Mouse (Mus musculus): Measurements from ENCODE around the gene Gtf3c6. TPM values are rescaled to one million over a fixed set of nuclear protein-coding genes. Genes with fewer than 3 reads are reported as not detected.

Gene Gtf3c6
- total and polyA plus RNA-seq, 2 experiments from 2014 or later: 25.7 to 71.3 TPM

DNA sequence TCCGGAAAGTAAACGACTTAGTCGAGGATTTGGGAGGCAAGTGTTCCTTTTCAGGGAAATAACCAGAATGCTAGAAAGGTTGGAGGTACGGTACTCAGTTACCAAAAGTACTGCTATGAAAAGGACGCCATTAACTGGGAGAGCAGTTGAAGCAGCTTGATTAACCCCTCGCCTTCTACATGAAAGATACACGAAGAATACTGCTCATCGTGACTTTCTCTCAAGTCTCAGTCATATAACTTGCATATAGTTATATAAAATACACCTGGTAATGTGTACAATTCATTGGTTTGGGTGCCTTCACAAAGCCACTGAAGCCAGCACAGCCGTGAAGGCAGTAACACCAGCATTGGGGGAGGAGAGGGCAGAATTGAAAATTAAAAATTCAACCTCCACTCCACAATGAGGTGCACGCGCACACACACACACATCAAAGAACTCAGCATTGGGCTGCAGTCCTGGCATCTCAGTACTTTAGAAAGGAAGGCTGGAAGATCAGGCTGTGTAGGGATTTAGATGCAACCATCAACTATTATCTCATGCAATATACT is 10.7 kb downstream of the Gtf3c6 start:
- peak overlapping the region; percentile 60 for H3K27ac ChIP-seq (ENCODE audit: low read depth)
- H3K9me3 ChIP-seq (replicated peaks; ENCODE audit: control insufficient read depth, low read length): no peaks in the 10 kb centered on the region
- H3K4me3 ChIP-seq (ENCODE audit: low read depth, low read length): peak overlapping the region; percentile 78
- peaks cover 60% of the 10 kb centered on the region for H3K36me3 ChIP-seq (replicated peaks; ENCODE audit: control insufficient read depth, insufficient read depth, low read length)
- WGBS: 34% methylated on average over 11 of the region's 11 CpGs
- peak overlapping the region; percentile 65 for H3K9ac ChIP-seq (replicated peaks; ENCODE audit: low read depth, low read length)
- H3K27me3 ChIP-seq (ENCODE audit: control insufficient read depth, insufficient read depth, low read length): no peaks in the 10 kb centered on the region
- H3K4me1 ChIP-seq (ENCODE audit: control insufficient read depth, insufficient read depth): peaks cover 9% of the 10 kb centered on the region; the same call in 1 of the 2 replicates
- H3K4me2 ChIP-seq (ENCODE audit: low read depth, low read length): peak overlapping the region; percentile 91
- DNase-seq (ENCODE audit: low spot score): no peak
- peak; percentile 21; the same call in 1 of the 2 replicates for ATAC-seq (ENCODE audit: insufficient read depth, low read depth)
- TF ChIP-seq EP300 (IDR thresholded peaks at IDR 0.05; ENCODE audit: low read depth): no peak
- no peak for TF ChIP-seq CTCF (IDR thresholded peaks at IDR 0.05; ENCODE audit: low read depth)

DNA sequence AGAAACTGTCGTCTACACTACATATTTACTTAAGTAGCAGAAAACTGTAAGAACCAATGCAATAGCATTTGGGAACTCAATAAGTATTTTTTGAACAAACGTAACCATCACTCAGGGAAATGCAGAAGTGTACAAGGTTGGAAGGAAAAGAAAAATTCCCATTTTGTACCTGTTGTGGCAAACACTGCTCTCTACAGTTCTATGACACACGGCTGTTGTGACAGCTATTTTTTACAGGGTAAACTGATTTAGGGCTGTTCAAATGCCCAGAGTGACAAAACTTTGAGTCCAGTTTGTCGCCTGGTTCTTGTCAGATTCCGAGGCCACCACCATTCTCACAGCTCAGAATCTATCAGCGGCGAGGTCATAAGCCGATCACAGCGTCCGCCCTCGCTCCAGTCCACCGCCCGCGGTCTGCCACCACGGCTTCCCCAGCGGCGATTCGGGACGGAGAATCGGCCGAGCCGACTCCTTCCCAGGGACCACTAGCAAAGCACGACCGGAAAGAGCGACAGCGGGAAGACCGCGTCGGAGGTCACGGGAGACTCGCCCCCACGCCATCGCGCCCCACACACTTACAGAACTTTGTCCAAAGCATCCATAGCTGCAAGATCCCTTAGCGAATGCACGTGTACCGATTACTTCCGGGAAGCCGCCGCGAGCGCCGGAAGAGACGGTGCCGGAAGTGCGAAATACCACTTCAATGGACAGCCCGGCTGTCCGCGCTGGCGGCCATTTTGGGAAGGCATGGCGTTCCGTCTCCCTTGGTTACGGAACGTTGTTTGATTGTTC is 11.3 kb downstream of the Gtf3c6 start, which contains the start of gene Rpf2:
Gene Rpf2 (minus strand): TSS at position 663 of the 792 bp plus-strand sequence.
- H3K9me3 ChIP-seq (replicated peaks; ENCODE audit: control insufficient read depth, low read length): no peaks in the 10 kb centered on the region
- H3K4me3 ChIP-seq (ENCODE audit: low read depth, low read length): peak within 1 kb of the TSS; percentile 78
- peak within 1 kb of the TSS; percentile 60 for H3K27ac ChIP-seq (ENCODE audit: low read depth)
- ATAC-seq (ENCODE audit: insufficient read depth, low read depth): peak; percentile 95
- H3K36me3 ChIP-seq (replicated peaks; ENCODE audit: control insufficient read depth, insufficient read depth, low read length): peaks cover 57% of the 10 kb centered on the region
- peak; percentile 87 for DNase-seq (ENCODE audit: low spot score)
- under 1% methylated on average over 54 of the region's 54 CpGs for WGBS
- peaks cover 9% of the 10 kb centered on the region; the same call in 1 of the 2 replicates for H3K4me1 ChIP-seq (ENCODE audit: control insufficient read depth, insufficient read depth)
- H3K4me2 ChIP-seq (ENCODE audit: low read depth, low read length): peak within 1 kb of the TSS; percentile 91
- peak within 1 kb of the TSS; percentile 65 for H3K9ac ChIP-seq (replicated peaks; ENCODE audit: low read depth, low read length)
- H3K27me3 ChIP-seq (ENCODE audit: control insufficient read depth, insufficient read depth, low read length): no peaks in the 10 kb centered on the region
- TF ChIP-seq CTCF (IDR thresholded peaks at IDR 0.05; ENCODE audit: low read depth) (no peak), EP300 (IDR thresholded peaks at IDR 0.05; ENCODE audit: low read depth) (0 out of 2 replicates have a peak, but pooled peaks have one; percentile 24)

DNA sequence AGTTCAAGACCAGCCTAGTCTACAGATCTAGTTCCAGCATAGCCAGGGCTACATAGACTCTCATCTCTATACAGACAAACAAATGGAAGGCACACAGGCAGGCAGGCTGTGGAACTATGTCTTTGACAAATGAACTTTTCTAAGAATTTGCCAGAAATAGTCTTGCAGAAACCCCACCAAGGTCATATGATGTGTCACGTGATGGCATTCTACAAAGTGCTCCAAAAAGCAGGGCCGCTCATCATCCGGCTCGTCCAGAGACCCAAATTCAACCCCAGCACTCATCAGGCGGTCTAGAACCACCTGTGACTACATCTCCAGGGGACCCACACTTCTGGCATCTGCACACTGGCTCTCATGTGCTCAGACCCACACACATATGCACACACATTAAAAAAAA is 20.1 kb downstream of the Gtf3c6 start:
- no peak for TF ChIP-seq CTCF (IDR thresholded peaks at IDR 0.05; ENCODE audit: low read depth)
- TF ChIP-seq EP300 (IDR thresholded peaks at IDR 0.05; ENCODE audit: low read depth): no peak
- 92% methylated on average over 5 of the region's 5 CpGs for WGBS
- ATAC-seq (ENCODE audit: insufficient read depth, low read depth) (no peak), DNase-seq (ENCODE audit: low spot score) (no peak)
- Histone ChIP-seq H3K36me3 (replicated peaks; ENCODE audit: control insufficient read depth, insufficient read depth, low read length) (peaks cover 59% of the 10 kb centered on the region), H3K9me3 (replicated peaks; ENCODE audit: control insufficient read depth, low read length) (no peaks in the 10 kb centered on the region), H3K4me2 (ENCODE audit: low read depth, low read length) (no peak overlapping the region), H3K27me3 (ENCODE audit: control insufficient read depth, insufficient read depth, low read length) (no peaks in the 10 kb centered on the region), H3K4me1 (ENCODE audit: control insufficient read depth, insufficient read depth) (no peaks in the 10 kb centered on the region), H3K4me3 (ENCODE audit: low read depth, low read length) (no peak overlapping the region), H3K9ac (replicated peaks; ENCODE audit: low read depth, low read length) (no peak overlapping the region), H3K27ac (ENCODE audit: low read depth) (no peak overlapping the region)

DNA sequence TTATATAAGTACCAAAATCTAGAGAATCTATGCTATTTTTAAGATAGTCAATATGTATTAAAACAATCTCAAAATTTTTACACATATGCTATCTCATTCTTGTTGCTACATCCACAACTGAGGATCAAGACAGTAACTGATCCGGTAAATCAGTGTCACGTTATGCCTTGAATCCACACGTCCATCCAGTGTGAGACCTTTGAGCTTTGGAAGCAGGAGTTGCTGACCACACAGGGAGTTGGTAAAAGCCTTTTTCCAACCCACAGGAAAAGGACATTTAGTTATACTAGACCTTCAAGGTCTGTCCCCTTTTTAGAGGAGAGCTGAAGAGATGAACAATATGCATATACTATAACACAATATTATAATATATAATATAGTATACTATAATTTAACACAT is 24.7 kb downstream of the Gtf3c6 start:
- Histone ChIP-seq H3K4me2 (ENCODE audit: low read depth, low read length) (no peak overlapping the region), H3K4me3 (ENCODE audit: low read depth, low read length) (no peak overlapping the region), H3K9ac (replicated peaks; ENCODE audit: low read depth, low read length) (no peak overlapping the region), H3K27me3 (ENCODE audit: control insufficient read depth, insufficient read depth, low read length) (no peaks in the 10 kb centered on the region), H3K36me3 (replicated peaks; ENCODE audit: control insufficient read depth, insufficient read depth, low read length) (peaks cover 58% of the 10 kb centered on the region), H3K27ac (ENCODE audit: low read depth) (no peak overlapping the region), H3K4me1 (ENCODE audit: control insufficient read depth, insufficient read depth) (no peaks in the 10 kb centered on the region), H3K9me3 (replicated peaks; ENCODE audit: control insufficient read depth, low read length) (no peaks in the 10 kb centered on the region)
- WGBS: 92% methylated on average over 3 of the region's 3 CpGs
- ATAC-seq (ENCODE audit: insufficient read depth, low read depth) (no peak), DNase-seq (ENCODE audit: low spot score) (no peak)
- TF ChIP-seq CTCF (IDR thresholded peaks at IDR 0.05; ENCODE audit: low read depth) (no peak), EP300 (IDR thresholded peaks at IDR 0.05; ENCODE audit: low read depth) (no peak)

DNA sequence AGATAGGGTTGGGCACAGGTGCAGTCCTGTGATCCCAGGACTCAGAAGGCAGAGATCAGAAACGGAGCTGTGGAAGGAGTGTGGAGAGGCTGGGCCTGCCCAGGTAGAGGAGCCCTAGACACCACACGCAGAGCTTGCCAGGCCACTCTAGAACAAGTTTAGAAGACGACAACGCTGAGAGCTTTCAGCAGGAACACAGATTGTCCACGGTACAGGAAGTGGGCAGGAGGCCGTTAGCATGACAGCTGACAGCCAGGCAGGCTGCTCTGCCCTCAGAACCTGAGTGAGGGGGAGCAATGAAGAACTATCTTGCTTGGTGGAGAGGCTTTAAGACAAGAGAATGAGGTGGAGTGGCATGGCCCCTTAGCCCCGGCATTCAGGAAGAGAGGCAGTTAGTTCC is 25.5 kb downstream of the Gtf3c6 start:
- Histone ChIP-seq H3K9ac (replicated peaks; ENCODE audit: low read depth, low read length) (0 out of 2 replicates have a peak overlapping the region, but pooled peaks have one; percentile 11), H3K27ac (ENCODE audit: low read depth) (no peak overlapping the region; the same call in 1 of the 2 replicates), H3K4me3 (ENCODE audit: low read depth, low read length) (no peak overlapping the region), H3K27me3 (ENCODE audit: control insufficient read depth, insufficient read depth, low read length) (no peaks in the 10 kb centered on the region), H3K4me1 (ENCODE audit: control insufficient read depth, insufficient read depth) (no peaks in the 10 kb centered on the region), H3K36me3 (replicated peaks; ENCODE audit: control insufficient read depth, insufficient read depth, low read length) (peaks cover 58% of the 10 kb centered on the region), H3K9me3 (replicated peaks; ENCODE audit: control insufficient read depth, low read length) (no peaks in the 10 kb centered on the region), H3K4me2 (ENCODE audit: low read depth, low read length) (no peak overlapping the region)
- 42% methylated on average over 7 of the region's 7 CpGs for WGBS
- DNase-seq (ENCODE audit: low spot score): no peak
- no peak for ATAC-seq (ENCODE audit: insufficient read depth, low read depth)
- TF ChIP-seq CTCF (IDR thresholded peaks at IDR 0.05; ENCODE audit: low read depth) (no peak), EP300 (IDR thresholded peaks at IDR 0.05; ENCODE audit: low read depth) (no peak)

Measured in heart, postnatal 0 days (tissue).